Mouse (Mus musculus) stomach, embryonic 14.5 days (tissue): ENCODE measurements around the gene Ap3s2. TPM values are rescaled to one million over a fixed set of nuclear protein-coding genes. Genes with fewer than 3 reads are reported as not detected.
A peak's percentile ranks its signal among the peaks of the same experiment; 100 is the strongest.

Experiments
- ATAC-seq: fragments of 200-750 bp; cut with Nextera tagmentation; 2 replicates; pipeline ENCODE4 v1.8.0; 2017; ENCODE audit warnings: low read depth, moderate TSS enrichment; ENCODE audit not compliant: insufficient number of reproducible peaks, insufficient read depth, low FRiP score
- H3K27ac ChIP-seq: fragments of 300-500 bp; sonication (generic); 2 replicates; pipeline ENCODE4 v1.5.1; 2014; ENCODE audit warnings: mild to moderate bottlenecking, low read length, moderate library complexity, mixed read lengths
- H3K27me3 ChIP-seq: fragments of 300-500 bp; sonication (generic); 2 replicates; pipeline ENCODE4 v1.6.1; 2014; ENCODE audit warnings: low read length, control low read depth, mixed read lengths; ENCODE audit not compliant: control insufficient read depth, insufficient read depth
- H3K36me3 ChIP-seq: fragments of 300-500 bp; sonication (generic); 2 replicates; pipeline ENCODE4 v1.6.1; 2014; ENCODE audit warnings: mild to moderate bottlenecking, control low read depth, low read length, moderate library complexity, mixed read lengths; ENCODE audit not compliant: control insufficient read depth, insufficient read depth
- H3K4me1 ChIP-seq: fragments of 300-500 bp; sonication (generic); 2 replicates; pipeline ENCODE4 v1.6.1; 2014; ENCODE audit warnings: low read length, control low read depth, mixed read lengths; ENCODE audit not compliant: control insufficient read depth, insufficient read depth
- H3K4me2 ChIP-seq: fragments of 300-500 bp; sonication (generic); replicated peaks from 2 replicates; pipeline ENCODE4 v1.6.1; 2014; ENCODE audit warnings: low read depth, low read length, control low read depth
- H3K4me3 ChIP-seq: fragments of 300-500 bp; sonication (generic); 2 replicates; pipeline ENCODE4 v1.5.1; 2014; ENCODE audit warnings: low read depth, low read length, control low read depth
- H3K9ac ChIP-seq: fragments of 300-500 bp; sonication (generic); replicated peaks from 2 replicates; pipeline ENCODE4 v1.6.1; 2014; ENCODE audit warnings: low read depth, mild to moderate bottlenecking, control low read depth, low read length, moderate library complexity, mixed read lengths
- H3K9me3 ChIP-seq: fragments of 300-500 bp; sonication (generic); 2 replicates; pipeline ENCODE4 v1.6.1; 2016; ENCODE audit warnings: low read depth, low read length, control low read depth; ENCODE audit not compliant: control insufficient read depth
- WGBS: fragments of 180-500 bp; shearing (Covaris S2); extraction: QIAGEN DNeasy Blood & Tissue Kit; methylation state at CpG from one replicate; pipeline ENCODE4 v1.1.7; 2014; 5-methylcytosine and 5-hydroxymethylcytosine counted together
- polyA plus RNA-seq: library from polyadenylated mRNA; unstranded; fragments of >200 nt; fragmentation: Nextera tagmentation; extraction: Ambion mirVana; gene quantifications from 2 replicates; pipeline ENCODE4 v1.2.1, GENCODE M21; 2014

Gene Ap3s2
- polyA plus RNA-seq, 1 experiment from 2014 or later: 34.0 TPM

DNA sequence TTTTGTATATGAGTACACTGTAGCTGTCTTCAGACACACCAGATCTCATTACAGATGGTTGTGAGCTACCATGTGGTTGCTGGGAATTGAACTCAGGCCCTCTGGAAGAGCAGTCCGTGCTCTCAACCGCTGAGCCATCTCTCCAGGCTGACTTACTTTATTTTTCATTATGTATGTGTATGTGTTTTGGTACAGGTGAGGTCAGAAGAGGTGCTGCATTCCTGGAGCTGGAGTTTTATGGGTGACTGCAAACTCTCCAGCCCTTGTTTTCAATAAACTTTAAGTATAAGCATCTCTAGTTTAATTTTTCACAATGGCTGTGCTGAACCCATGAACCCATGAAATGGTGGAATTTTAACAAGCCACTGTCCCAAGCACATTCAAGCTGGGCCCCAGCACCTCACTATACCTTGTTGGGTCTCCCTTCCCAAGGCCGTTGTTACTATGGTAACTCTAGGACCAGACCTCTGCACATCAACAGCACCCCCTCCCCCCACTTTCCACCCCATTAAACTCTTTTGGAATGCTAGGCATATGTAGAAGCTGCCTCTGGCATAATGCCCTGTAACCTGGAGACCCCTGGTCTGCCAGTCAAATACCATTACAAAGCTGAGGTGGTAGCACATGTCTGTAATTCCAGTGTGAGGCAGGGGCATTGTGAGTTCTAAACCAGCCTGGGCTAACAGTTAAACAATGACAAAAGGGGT is 54.0 kb downstream of the Ap3s2 start:
- Histone ChIP-seq H3K36me3 (no peaks in the 10 kb centered on the region), H3K4me3 (no peak overlapping the region), H3K27me3 (no peaks in the 10 kb centered on the region), H3K4me1 (no peaks in the 10 kb centered on the region), H3K9ac (no peak overlapping the region), H3K27ac (no peak overlapping the region), H3K4me2 (no peak overlapping the region), H3K9me3 (no peaks in the 10 kb centered on the region)
- no peak for ATAC-seq
- WGBS: 82% methylated on average over 3 of the region's 3 CpGs

DNA sequence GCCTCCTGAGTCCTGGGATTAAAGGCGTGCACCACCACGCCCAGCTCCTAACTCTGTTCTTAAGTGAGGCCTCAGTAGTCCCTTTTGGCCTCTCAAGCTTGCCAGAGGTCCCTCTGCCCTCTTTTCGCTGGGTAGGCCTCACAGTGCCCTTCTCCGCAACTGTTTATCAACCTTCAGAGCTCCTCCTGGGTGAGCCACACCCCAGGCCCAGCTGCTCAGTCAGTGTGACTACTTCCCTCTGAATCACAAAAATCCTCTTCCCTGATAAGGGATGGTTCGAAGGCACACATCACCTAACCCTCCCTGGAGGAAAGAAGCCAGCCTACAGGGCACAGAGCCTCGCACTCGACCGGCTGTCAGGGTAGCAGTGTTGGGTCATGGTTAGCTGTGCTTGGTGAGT is 58.7 kb downstream of the Ap3s2 start:
- no peak overlapping the region for H3K27ac ChIP-seq
- no peak overlapping the region for H3K4me3 ChIP-seq
- H3K36me3 ChIP-seq: no peaks in the 10 kb centered on the region
- ATAC-seq: no peak
- H3K9ac ChIP-seq: no peak overlapping the region
- WGBS: 87% methylated on average over 8 of the region's 8 CpGs
- no peaks in the 10 kb centered on the region for H3K27me3 ChIP-seq
- H3K4me1 ChIP-seq: peaks cover 10% of the 10 kb centered on the region; the same call in 1 of the 2 replicates
- no peak overlapping the region for H3K4me2 ChIP-seq
- no peaks in the 10 kb centered on the region for H3K9me3 ChIP-seq

DNA sequence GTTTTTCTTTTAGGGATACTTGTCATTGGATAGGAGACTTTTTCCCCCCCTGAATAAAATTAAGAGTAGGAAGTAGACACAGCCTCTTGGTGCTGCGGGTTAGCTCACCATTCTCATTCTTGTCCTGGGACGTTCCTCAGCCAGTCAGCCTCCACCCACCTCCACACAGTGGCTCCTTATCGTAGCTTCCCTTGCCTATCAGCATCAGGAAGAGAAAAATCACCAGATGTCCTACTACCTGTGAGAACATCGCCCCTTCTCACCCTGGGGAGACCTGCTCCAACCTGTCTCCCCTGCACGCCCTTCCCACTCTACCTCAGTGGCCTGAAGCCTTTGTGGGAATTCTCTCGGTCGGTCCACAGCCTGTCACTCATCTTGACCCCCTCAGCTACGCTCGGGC is 59.6 kb downstream of the Ap3s2 start, which contains the start of gene Anpep:
TSS of gene Anpep (minus strand) at position 249 of the 400 bp plus-strand sequence.
- Histone ChIP-seq H3K9ac (no peak within 1 kb of the TSS), H3K27me3 (no peaks in the 10 kb centered on the region), H3K4me3 (no peak within 1 kb of the TSS), H3K9me3 (no peaks in the 10 kb centered on the region), H3K36me3 (no peaks in the 10 kb centered on the region), H3K27ac (no peak within 1 kb of the TSS), H3K4me2 (no peak within 1 kb of the TSS), H3K4me1 (peaks cover 10% of the 10 kb centered on the region; the same call in 1 of the 2 replicates)
- ATAC-seq: no peak
- 67% methylated on average over 9 of the region's 9 CpGs for WGBS

DNA sequence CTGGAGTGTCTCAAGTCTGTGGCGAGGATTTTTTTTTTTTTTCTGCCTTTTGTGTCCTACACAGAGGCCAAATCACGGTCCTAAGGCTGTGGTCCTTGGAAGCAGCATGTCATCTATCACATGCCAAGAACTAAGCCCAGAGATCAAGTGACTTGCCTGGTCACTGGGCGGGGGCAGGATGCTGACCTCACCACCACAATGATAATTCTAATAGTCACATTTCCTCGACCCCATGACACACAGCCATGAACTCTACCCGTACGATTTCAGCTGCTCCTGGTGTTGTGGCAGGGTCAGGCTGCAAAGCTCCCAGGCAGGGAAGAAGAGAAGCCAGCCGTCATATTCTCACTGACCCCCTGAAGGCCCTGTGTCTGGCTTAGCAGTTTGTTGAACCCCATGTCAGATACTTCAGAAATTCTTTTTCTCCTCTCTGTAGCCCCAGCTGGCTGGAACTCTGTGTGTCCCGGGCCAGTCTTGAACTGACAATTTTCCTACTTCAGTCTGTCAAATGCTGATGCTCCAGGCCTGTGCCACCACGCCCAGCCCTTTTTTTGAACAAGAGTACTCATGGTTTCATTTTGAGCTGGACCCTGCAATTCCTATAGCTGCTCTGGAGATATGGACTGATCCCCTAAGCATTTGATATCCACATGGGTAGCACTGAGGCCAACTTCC is 61.4 kb downstream of the Ap3s2 start:
- ATAC-seq: no peak
- 54% methylated on average over 9 of the region's 9 CpGs for WGBS
- Histone ChIP-seq H3K9me3 (no peaks in the 10 kb centered on the region), H3K36me3 (no peaks in the 10 kb centered on the region), H3K4me3 (no peak overlapping the region), H3K9ac (no peak overlapping the region), H3K27me3 (no peaks in the 10 kb centered on the region), H3K4me2 (no peak overlapping the region), H3K4me1 (peaks cover 10% of the 10 kb centered on the region; the same call in 1 of the 2 replicates), H3K27ac (no peak overlapping the region)

DNA sequence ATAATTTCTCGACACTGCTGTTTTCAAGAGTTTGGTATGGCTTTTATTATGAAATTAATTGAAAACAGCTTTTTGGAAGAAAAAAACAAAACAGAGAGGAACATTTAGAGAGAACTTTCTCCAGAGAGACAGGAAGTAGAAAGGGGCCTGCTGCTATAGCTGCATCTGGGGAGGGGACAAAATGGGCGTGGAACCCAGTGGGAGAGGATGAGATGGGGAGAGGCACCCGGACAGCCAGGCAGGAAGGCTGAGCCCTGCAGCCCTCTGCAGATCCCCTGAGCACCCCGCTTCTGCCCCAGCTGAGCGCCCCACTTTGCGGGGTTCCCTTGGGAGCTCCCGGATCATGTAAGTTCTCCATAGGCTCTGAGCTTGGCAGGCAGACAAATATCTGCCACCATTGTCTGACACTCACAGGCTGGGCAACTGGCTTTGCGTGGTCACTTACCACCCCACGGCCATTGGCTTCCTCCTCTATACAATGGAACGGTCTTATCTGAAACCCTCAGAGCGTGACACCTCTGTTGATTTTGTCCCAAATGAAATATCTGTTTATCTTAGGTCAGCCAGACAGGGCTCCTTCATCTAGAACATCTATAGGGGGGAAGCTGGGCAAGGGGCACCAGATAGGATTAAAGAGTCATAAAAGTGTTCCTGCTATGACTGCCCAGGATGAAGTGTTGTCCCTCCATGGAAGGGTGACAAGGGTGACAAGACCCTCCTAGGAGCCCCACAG is 62.1 kb downstream of the Ap3s2 start:
- Histone ChIP-seq H3K4me1 (peaks cover 10% of the 10 kb centered on the region; the same call in 1 of the 2 replicates), H3K27ac (no peak overlapping the region), H3K4me3 (no peak overlapping the region), H3K27me3 (no peaks in the 10 kb centered on the region), H3K9me3 (no peaks in the 10 kb centered on the region), H3K36me3 (no peaks in the 10 kb centered on the region), H3K9ac (no peak overlapping the region), H3K4me2 (0 out of 2 replicates have a peak overlapping the region, but pooled peaks have one; percentile 5)
- 47% methylated on average over 11 of the region's 11 CpGs for WGBS
- ATAC-seq: no peak

DNA sequence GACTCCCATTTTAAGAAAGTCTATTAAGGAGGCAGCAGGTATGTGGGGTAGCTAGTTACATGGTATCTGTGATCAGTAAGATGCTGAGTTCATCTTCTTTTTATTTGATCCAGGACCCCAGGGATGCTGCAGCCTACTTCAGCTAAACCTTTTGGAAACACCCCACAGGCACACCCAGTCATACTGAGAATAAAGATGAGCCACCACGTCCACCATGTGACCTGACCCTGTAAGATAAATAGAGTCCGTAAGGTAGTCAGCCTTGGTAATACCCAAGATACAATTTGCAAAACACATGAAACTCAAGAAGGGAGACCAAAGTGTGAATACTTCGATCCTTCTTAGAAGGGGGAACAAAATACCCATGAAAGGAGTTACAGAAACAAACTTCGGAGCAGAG is 64.1 kb downstream of the Ap3s2 start:
- WGBS: 71% methylated on average over 4 of the region's 4 CpGs
- H3K27ac ChIP-seq: no peak overlapping the region
- no peak for ATAC-seq

DNA sequence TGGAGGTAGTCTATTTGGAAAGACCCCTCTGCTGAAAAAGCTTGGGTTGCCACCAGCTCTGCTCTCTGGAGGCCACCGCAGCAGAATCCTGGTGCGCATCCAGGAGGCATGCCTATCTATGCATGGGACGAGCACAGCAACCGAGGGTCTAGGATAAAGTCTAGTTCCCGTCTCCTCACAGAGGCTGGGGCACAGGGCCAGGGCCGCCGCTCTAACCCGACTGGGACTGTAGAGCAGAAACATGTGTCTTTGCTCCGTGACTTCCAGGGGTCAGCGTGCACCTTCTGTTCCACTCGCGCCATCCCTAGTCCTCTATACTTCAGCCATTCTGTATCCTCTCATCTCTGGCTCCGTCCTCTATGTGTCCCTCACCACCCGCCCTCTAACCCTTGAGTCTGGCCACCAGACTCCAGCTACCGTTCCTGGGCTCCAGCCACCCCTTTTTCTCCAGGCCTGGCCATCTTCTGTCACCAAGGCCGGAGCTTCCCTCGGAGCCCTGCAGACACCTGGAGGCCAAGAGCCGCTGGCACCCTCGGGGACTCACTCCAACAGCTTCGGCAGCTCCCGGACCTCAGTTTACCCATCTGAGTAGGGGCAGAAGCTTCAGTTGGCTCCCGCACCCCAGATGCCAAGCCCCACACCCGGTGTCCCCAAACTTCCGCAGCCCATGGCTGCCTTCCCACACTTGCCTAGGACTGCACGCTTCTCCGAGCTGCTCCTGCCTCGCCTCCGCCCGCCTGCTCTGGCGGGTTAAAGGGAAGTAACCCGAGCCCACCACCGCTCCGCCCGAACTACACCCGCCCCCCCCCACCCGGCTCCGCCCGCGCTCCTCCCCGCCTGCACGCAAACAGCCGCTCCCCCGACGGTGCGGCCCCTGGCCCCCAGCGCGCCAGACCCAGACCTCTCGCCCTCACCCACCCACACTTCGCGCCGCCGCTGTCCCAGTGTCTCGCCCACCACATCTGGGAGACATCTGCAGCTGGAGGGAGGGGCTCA is 72.7 kb downstream of the Ap3s2 start:
- Histone ChIP-seq H3K9me3 (no peaks in the 10 kb centered on the region), H3K4me3 (peak overlapping the region; percentile 40), H3K27me3 (no peaks in the 10 kb centered on the region), H3K27ac (peak overlapping the region; percentile 7; the same call in 1 of the 2 replicates), H3K36me3 (no peaks in the 10 kb centered on the region), H3K4me2 (peak overlapping the region; percentile 76), H3K9ac (peak overlapping the region; percentile 40; the same call in 1 of the 2 replicates), H3K4me1 (0 out of 2 replicates have a peak, but pooled peaks cover 13% of the 10 kb centered on the region)
- ATAC-seq: peak; percentile 73
- 9% methylated on average over 52 of the region's 53 CpGs for whole genome bisulfite sequencing

More for the DNA sequence above, 64.1 kb downstream of the Ap3s2 start:
- H3K9ac ChIP-seq: no peak overlapping the region
- H3K4me3 ChIP-seq: no peak overlapping the region
- H3K4me2 ChIP-seq: no peak overlapping the region
- no peaks in the 10 kb centered on the region for H3K36me3 ChIP-seq
- no peaks in the 10 kb centered on the region for H3K9me3 ChIP-seq
- no peaks in the 10 kb centered on the region for H3K27me3 ChIP-seq
- peaks cover 10% of the 10 kb centered on the region; the same call in 1 of the 2 replicates for H3K4me1 ChIP-seq
